In the genomic region with DNA sequence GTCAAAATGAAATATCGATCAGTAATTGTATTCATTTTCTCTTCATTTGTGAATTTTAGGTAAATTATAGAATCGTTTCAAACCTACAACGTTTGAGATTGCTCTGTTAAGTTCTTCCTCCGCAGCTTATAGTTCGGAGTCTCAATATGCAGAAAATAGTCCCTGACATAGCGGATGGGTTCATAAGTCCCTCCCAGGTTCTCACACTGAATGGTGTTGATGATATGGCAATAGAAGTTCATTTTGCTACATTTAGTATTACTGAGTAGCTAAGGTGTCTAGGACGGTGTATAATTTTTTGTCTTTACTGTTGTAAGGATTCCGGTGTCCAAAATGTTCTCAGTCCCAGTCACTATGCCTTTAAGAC, we compare ENCODE assay signal across 8 mouse cellular contexts. TPM values are rescaled to one million over a fixed set of nuclear protein-coding genes. Genes with fewer than 3 reads are reported as not detected.
A peak's percentile ranks its signal among the peaks of the same experiment; 100 is the strongest.
DNase-seq lines count a peak whose midpoint lies in the region; ATAC-seq and TF ChIP-seq lines count a peak whose summit lies in the region.

No protein-coding gene starts in this region.

- H3K27me3 ChIP-seq in hindbrain, embryonic 14.5 days (ENCODE audit: control insufficient read depth, insufficient read depth, low read length), result no peaks in the 10 kb centered on the region
- no peaks in the 10 kb centered on the region for H3K27me3 ChIP-seq in midbrain, embryonic 16.5 days (ENCODE audit: control insufficient read depth, insufficient read depth, low read depth, low read length)

- no peaks in the 10 kb centered on the region for H3K9me3 ChIP-seq in hindbrain, embryonic 14.5 days (ENCODE audit: control insufficient read depth, low read length)
- H3K9me3 ChIP-seq in midbrain, embryonic 16.5 days (replicated peaks; ENCODE audit: control insufficient read depth, low read length, poor library complexity, severe bottlenecking), result no peaks in the 10 kb centered on the region

- H3K4me1 ChIP-seq in cortical plate, adult 2 months (ENCODE audit: control insufficient read depth, insufficient read depth, low read length), result no peaks in the 10 kb centered on the region; the same call in 1 of the 2 replicates
- no peaks in the 10 kb centered on the region for H3K4me1 ChIP-seq in hindbrain, embryonic 14.5 days (replicated peaks; ENCODE audit: control insufficient read depth, insufficient read depth, low read length)
- no peaks in the 10 kb centered on the region for H3K4me1 ChIP-seq in midbrain, embryonic 16.5 days (ENCODE audit: control insufficient read depth, insufficient read depth, low read length)

- H3K36me3 ChIP-seq in hindbrain, embryonic 14.5 days (replicated peaks; ENCODE audit: control insufficient read depth, insufficient read depth), result no peaks in the 10 kb centered on the region
- H3K36me3 ChIP-seq in midbrain, embryonic 16.5 days (ENCODE audit: control insufficient read depth, insufficient read depth, low read length), result no peaks in the 10 kb centered on the region

- peak overlapping the region; percentile 54 for H3K9ac ChIP-seq in hindbrain, embryonic 14.5 days
- peak overlapping the region; percentile 54; the same call in 1 of the 2 replicates for H3K9ac ChIP-seq in midbrain, embryonic 16.5 days (ENCODE audit: low read depth, low read length)

- 30% methylated on average over 8 of the region's 8 CpGs for WGBS in hindbrain, embryonic 14.5 days
- WGBS in midbrain, embryonic 16.5 days, result 26% methylated on average over 8 of the region's 8 CpGs

- peak overlapping the region; percentile 73 for H3K4me3 ChIP-seq in layer of hippocampus, adult 2 months
- peak overlapping the region; percentile 86 for H3K4me3 ChIP-seq in cortical plate, adult 2 months (ENCODE audit: insufficient read depth, low read length)
- H3K4me3 ChIP-seq in hindbrain, embryonic 14.5 days (replicated peaks; ENCODE audit: low read length), result peak overlapping the region; percentile 75
- peak overlapping the region; percentile 72 for H3K4me3 ChIP-seq in midbrain, embryonic 16.5 days (ENCODE audit: low read depth, low read length)

- no peak for TF ChIP-seq POLR2A in cortical plate, adult 2 months (IDR thresholded peaks at IDR 0.05; ENCODE audit: extremely low read depth, insufficient read depth, low read length)

- TF ChIP-seq CTCF in layer of hippocampus, adult 2 months (conservative IDR thresholded peaks at IDR 0.05), result no peak
- no peak for TF ChIP-seq CTCF in cortical plate, adult 2 months (IDR thresholded peaks at IDR 0.05; ENCODE audit: extremely low read depth, insufficient read depth, low read length)

- peak overlapping the region; percentile 96 for H3K27ac ChIP-seq in layer of hippocampus, adult 2 months
- H3K27ac ChIP-seq in cortical plate, adult 2 months (ENCODE audit: insufficient read depth, low read length), result peak overlapping the region; percentile 87; the same call in 1 of the 2 replicates
- H3K27ac ChIP-seq in hindbrain, embryonic 14.5 days, result peak overlapping the region; percentile 95
- H3K27ac ChIP-seq in midbrain, embryonic 16.5 days (ENCODE audit: low read length), result peak overlapping the region; percentile 95

- ATAC-seq in hindbrain, embryonic 14.5 days (ENCODE audit: low FRiP score), result peak; percentile 0; the same call in 1 of the 2 replicates
- no peak; the same call in 1 of the 2 replicates for ATAC-seq in midbrain, embryonic 16.5 days
- no peak for ATAC-seq in activated CD4-positive, CD25-positive, alpha-beta regulatory T cell, adult 4 months

- DNase-seq in layer of hippocampus, adult 2 months (ENCODE audit: low spot score in 2 of 2), result peak in 1 of 2 experiments; percentile 3
- no peak for DNase-seq in layer of hippocampus, adult 8-10 months (ENCODE audit: low spot score in 2 of 2)
- peak; percentile 60 for DNase-seq in hindbrain, embryonic 14.5 days (ENCODE audit: low spot score)
- DNase-seq in urinary bladder, adult 18-20 months (ENCODE audit: low spot score in 2 of 2), result no peak
- DNase-seq in yolk sac, embryonic 10.5 days (ENCODE audit: low spot score), result no peak

- H3K4me2 ChIP-seq in hindbrain, embryonic 14.5 days (replicated peaks), result peak overlapping the region; percentile 49
- H3K4me2 ChIP-seq in midbrain, embryonic 16.5 days (ENCODE audit: low read length), result peak overlapping the region; percentile 50

RNA-seq across cellular contexts. Expression of a gene that starts 1.1 kb away (rescaled TPM):
- 100 to 1,000 TPM; 225 to 232 TPM for total RNA-seq in layer of hippocampus, adult 2 months (2021)
- total RNA-seq in layer of hippocampus, adult 8-10 months (2022), result 100 to 1,000 TPM; 212 to 255 (median 232) TPM
- polyA plus RNA-seq in cortical plate, adult 2 months (2012; rRNA removed), result 47.8 and 53.8 TPM in 2 replicates
- polyA plus RNA-seq in hindbrain, embryonic 14.5 days (2014; fragmentation: Nextera tagmentation; extraction: Ambion mirVana), result 78.5 and 91.4 TPM in 2 replicates
- 35.2 and 41.4 TPM in 2 replicates for polyA plus RNA-seq in midbrain, embryonic 16.5 days (2015; fragmentation: Nextera tagmentation; extraction: Ambion mirVana)
- 10 to 100 TPM; 27.6 to 31.0 TPM for polyA plus RNA-seq in activated CD4-positive, CD25-positive, alpha-beta regulatory T cell, adult 4 months (2017; shearing (Covaris generic))
